Mouse (Mus musculus): ENCODE results near the gene Tgfa. TPM values are rescaled to one million over a fixed set of nuclear protein-coding genes. Genes with fewer than 3 reads are reported as not detected.

Gene Tgfa
- polyA plus RNA-seq, 1 experiment: 3.2 TPM

GRCm38 (mm10) chr6:86250830-86251229, 55.8 kb downstream of the Tgfa start:
- TF ChIP-seq POLR2A (IDR thresholded peaks at IDR 0.05; ENCODE audit: low read depth, low read length) (no peak), CTCF (conservative IDR thresholded peaks at IDR 0.05; ENCODE audit: insufficient read depth, insufficient read length, low read depth, low read length) (no peak)
- no peak overlapping the region for H3K4me3 ChIP-seq (ENCODE audit: insufficient read depth, low read depth, low read length)
- H3K4me1 ChIP-seq (ENCODE audit: control insufficient read depth, insufficient read depth, low read length): no peaks in the 10 kb centered on the region
- no peaks in the 10 kb centered on the region for H3K36me3 ChIP-seq (ENCODE audit: control insufficient read depth, insufficient read depth, low read length)
- no peak for DNase-seq
- WGBS: 75% methylated on average over 8 of the region's 8 CpGs
- H3K27ac ChIP-seq (ENCODE audit: insufficient read depth, low read depth, low read length): no peak overlapping the region
- H3K27me3 ChIP-seq (replicated peaks; ENCODE audit: control insufficient read depth, insufficient read depth, low read length): no peaks in the 10 kb centered on the region

GRCm38 (mm10) chr6:86252176-86253125, 57.4 kb downstream of the Tgfa start:
- Histone ChIP-seq H3K4me1 (ENCODE audit: control insufficient read depth, insufficient read depth, low read length) (no peaks in the 10 kb centered on the region), H3K27me3 (replicated peaks; ENCODE audit: control insufficient read depth, insufficient read depth, low read length) (no peaks in the 10 kb centered on the region), H3K4me3 (ENCODE audit: insufficient read depth, low read depth, low read length) (no peak overlapping the region), H3K36me3 (ENCODE audit: control insufficient read depth, insufficient read depth, low read length) (no peaks in the 10 kb centered on the region), H3K27ac (ENCODE audit: insufficient read depth, low read depth, low read length) (no peak overlapping the region)
- no peak for DNase-seq
- TF ChIP-seq POLR2A (IDR thresholded peaks at IDR 0.05; ENCODE audit: low read depth, low read length): no peak
- TF ChIP-seq CTCF (conservative IDR thresholded peaks at IDR 0.05; ENCODE audit: insufficient read depth, insufficient read length, low read depth, low read length): no peak
- 59% methylated on average over 10 of the region's 10 CpGs for WGBS

GRCm38 (mm10) chr6:86255899-86256298, 60.9 kb downstream of the Tgfa start:
- Histone ChIP-seq H3K36me3 (ENCODE audit: control insufficient read depth, insufficient read depth, low read length) (no peaks in the 10 kb centered on the region), H3K27me3 (replicated peaks; ENCODE audit: control insufficient read depth, insufficient read depth, low read length) (no peaks in the 10 kb centered on the region), H3K4me3 (ENCODE audit: insufficient read depth, low read depth, low read length) (no peak overlapping the region), H3K4me1 (ENCODE audit: control insufficient read depth, insufficient read depth, low read length) (no peaks in the 10 kb centered on the region), H3K27ac (ENCODE audit: insufficient read depth, low read depth, low read length) (no peak overlapping the region)
- WGBS: 59% methylated on average over 9 of the region's 9 CpGs
- DNase-seq: no peak
- TF ChIP-seq CTCF (conservative IDR thresholded peaks at IDR 0.05; ENCODE audit: insufficient read depth, insufficient read length, low read depth, low read length) (no peak), POLR2A (IDR thresholded peaks at IDR 0.05; ENCODE audit: low read depth, low read length) (no peak)

GRCm38 (mm10) chr6:86259242-86259641, 64.2 kb downstream of the Tgfa start:
- Histone ChIP-seq H3K27ac (ENCODE audit: insufficient read depth, low read depth, low read length) (no peak overlapping the region), H3K4me3 (ENCODE audit: insufficient read depth, low read depth, low read length) (no peak overlapping the region), H3K27me3 (replicated peaks; ENCODE audit: control insufficient read depth, insufficient read depth, low read length) (no peaks in the 10 kb centered on the region), H3K36me3 (ENCODE audit: control insufficient read depth, insufficient read depth, low read length) (no peaks in the 10 kb centered on the region), H3K4me1 (ENCODE audit: control insufficient read depth, insufficient read depth, low read length) (no peaks in the 10 kb centered on the region)
- WGBS: 85% methylated on average over 6 of the region's 6 CpGs
- no peak for DNase-seq
- TF ChIP-seq POLR2A (IDR thresholded peaks at IDR 0.05; ENCODE audit: low read depth, low read length): no peak
- no peak for TF ChIP-seq CTCF (conservative IDR thresholded peaks at IDR 0.05; ENCODE audit: insufficient read depth, insufficient read length, low read depth, low read length)

GRCm38 (mm10) chr6:86260322-86261050, 65.5 kb downstream of the Tgfa start:
- H3K4me3 ChIP-seq (ENCODE audit: insufficient read depth, low read depth, low read length): no peak overlapping the region

GRCm38 (mm10) chr6:86266786-86267185, 71.8 kb downstream of the Tgfa start:
- WGBS: 78% methylated on average over 5 of the region's 5 CpGs
- H3K27ac ChIP-seq (ENCODE audit: insufficient read depth, low read depth, low read length): no peak overlapping the region
- no peaks in the 10 kb centered on the region for H3K4me1 ChIP-seq (ENCODE audit: control insufficient read depth, insufficient read depth, low read length)
- no peaks in the 10 kb centered on the region for H3K36me3 ChIP-seq (ENCODE audit: control insufficient read depth, insufficient read depth, low read length)
- TF ChIP-seq CTCF (conservative IDR thresholded peaks at IDR 0.05; ENCODE audit: insufficient read depth, insufficient read length, low read depth, low read length) (no peak), POLR2A (IDR thresholded peaks at IDR 0.05; ENCODE audit: low read depth, low read length) (no peak)
- H3K4me3 ChIP-seq (ENCODE audit: insufficient read depth, low read depth, low read length): no peak overlapping the region
- DNase-seq: peak; percentile 14
- no peaks in the 10 kb centered on the region for H3K27me3 ChIP-seq (replicated peaks; ENCODE audit: control insufficient read depth, insufficient read depth, low read length)

More at GRCm38 (mm10) chr6:86260322-86261050, 65.5 kb downstream of the Tgfa start:
- Histone ChIP-seq H3K27ac (ENCODE audit: insufficient read depth, low read depth, low read length) (no peak overlapping the region), H3K4me1 (ENCODE audit: control insufficient read depth, insufficient read depth, low read length) (no peaks in the 10 kb centered on the region), H3K36me3 (ENCODE audit: control insufficient read depth, insufficient read depth, low read length) (no peaks in the 10 kb centered on the region), H3K27me3 (replicated peaks; ENCODE audit: control insufficient read depth, insufficient read depth, low read length) (no peaks in the 10 kb centered on the region)
- TF ChIP-seq CTCF (conservative IDR thresholded peaks at IDR 0.05; ENCODE audit: insufficient read depth, insufficient read length, low read depth, low read length) (0 out of 2 replicates have a peak, but pooled peaks have one; percentile 15), POLR2A (IDR thresholded peaks at IDR 0.05; ENCODE audit: low read depth, low read length) (no peak)
- 52% methylated on average over 7 of the region's 7 CpGs for WGBS
- no peak for DNase-seq

Data from kidney, adult 2 months (tissue).